Mouse (Mus musculus) macrophage (primary cell): Measurements from ENCODE around the gene Gm48552. TPM values are rescaled to one million over a fixed set of nuclear protein-coding genes. Genes with fewer than 3 reads are reported as not detected.
A peak's percentile ranks its signal among the peaks of the same experiment; 100 is the strongest.

Source experiments
- H3K27ac ChIP-seq: fragments of 350-480 bp; formaldehyde crosslinking; 2 replicates; pipeline ENCODE4 v1.9.0; 2021
- H3K36me3 ChIP-seq: fragments of 350-480 bp; formaldehyde crosslinking; 2 replicates; pipeline ENCODE4 v1.9.0; 2021; ENCODE audit errors: inconsistent target
- H3K4me3 ChIP-seq: fragments of 350-480 bp; formaldehyde crosslinking; 2 replicates; pipeline ENCODE4 v1.9.0; 2021; ENCODE audit errors: inconsistent target
- H3K79me2 ChIP-seq: fragments of 350-480 bp; formaldehyde crosslinking; 2 replicates; pipeline ENCODE4 v1.9.0; 2021; ENCODE audit errors: inconsistent target
- WGBS: methylation state at CpG from one replicate; pipeline ENCODE4 v1.1.7; 2026; ENCODE audit warnings: inconsistent platforms; ENCODE audit not compliant: missing documents; 5-methylcytosine and 5-hydroxymethylcytosine counted together
- polyA plus RNA-seq: library from polyadenylated mRNA; stranded (reverse); fragments of 250-400 nt; gene quantifications from 3 replicates; pipeline ENCODE4 v1.2.4, GENCODE M21; 2018; ENCODE audit warnings: inconsistent platforms
- total RNA-seq, 78 experiments: library from RNA; depleted of rRNA; stranded (reverse); fragments of 250-400 nt; gene quantifications; 1 replicate in 9 of 78; 2 replicates in 24 of 78; 3 replicates in 43 of 78; 4 replicates in 2 of 78; pipeline ENCODE4 v1.2.4; 2018; ENCODE audit warnings: inconsistent platforms in 56 of 78

Gene Gm48552
- total RNA-seq (2018; cell fraction: chromatin; rRNA removed), result 1 to 10 TPM in 17 of 26 experiments, not detected in 9; 1.1 to 5.7 (median 2.3) TPM
- total RNA-seq (2018; cell fraction: cytosol; rRNA removed), result 1 to 10 TPM in 1 of 26 experiments, under 1 TPM in 7, not detected in 18; 0.22 to 1.1 (median 0.36) TPM
- total RNA-seq (2018; cell fraction: nucleus; rRNA removed), result 1 to 10 TPM in 9 of 26 experiments, under 1 TPM in 1, not detected in 16; 0.63 to 8.6 (median 2.8) TPM
- polyA plus RNA-seq, result 0.57 TPM in 1 of 3 replicates, not detected in the others

- Histone ChIP-seq H3K4me3 (no peak within 1 kb of the TSS), H3K79me2 (peaks cover 32% of the 10 kb centered on the region), H3K36me3 (peaks cover 22% of the 10 kb centered on the region; the same call in 1 of the 2 replicates), H3K27ac (peak within 1 kb of the TSS; percentile 41)
- 95% methylated on average over 5 of the region's 5 CpGs for WGBS
Observed at GRCm38 (mm10) chr10:81388505-81389055, at the start of gene Gm48552. Gene Gm48552 (plus strand): TSS chr10:81389005.

- H3K27ac ChIP-seq, result no peak overlapping the region
- no peak overlapping the region for H3K4me3 ChIP-seq
- H3K36me3 ChIP-seq, result no peaks in the 10 kb centered on the region
- 85% methylated on average over 17 of the region's 17 CpGs for WGBS
- no peaks in the 10 kb centered on the region for H3K79me2 ChIP-seq
Observed at GRCm38 (mm10) chr10:81340551-81341332, 48.1 kb upstream of the Gm48552 start.

- WGBS, result 50% methylated on average over 16 of the region's 16 CpGs
- H3K79me2 ChIP-seq, result no peaks in the 10 kb centered on the region
- H3K36me3 ChIP-seq, result no peaks in the 10 kb centered on the region
- H3K27ac ChIP-seq, result no peak overlapping the region
- H3K4me3 ChIP-seq, result no peak overlapping the region
Observed at GRCm38 (mm10) chr10:81341333-81341949, 47.4 kb upstream of the Gm48552 start.

- H3K36me3 ChIP-seq, result no peaks in the 10 kb centered on the region
- no peaks in the 10 kb centered on the region for H3K79me2 ChIP-seq
- no peak within 1 kb of the TSS for H3K4me3 ChIP-seq
- 7% methylated on average over 44 of the region's 67 CpGs for WGBS
- no peak within 1 kb of the TSS for H3K27ac ChIP-seq
Observed at GRCm38 (mm10) chr10:81342686-81343505, 45.9 kb upstream of the Gm48552 start, which contains the start of gene Gipc3. Gene Gipc3 (minus strand): TSS chr10:81343266.

- 48% methylated on average over 8 of the region's 8 CpGs for WGBS
- no peak overlapping the region for H3K27ac ChIP-seq
Observed at GRCm38 (mm10) chr10:81344421-81345161, 44.2 kb upstream of the Gm48552 start.

GRCm38 (mm10) chr10:81345162-81345534 is 43.7 kb upstream of the Gm48552 start:
- no peak overlapping the region for H3K27ac ChIP-seq
- no peaks in the 10 kb centered on the region; the same call in 1 of the 2 replicates for H3K36me3 ChIP-seq
- H3K4me3 ChIP-seq, result no peak overlapping the region
- WGBS, result 57% methylated on average over 3 of the region's 4 CpGs
- no peaks in the 10 kb centered on the region for H3K79me2 ChIP-seq

More at GRCm38 (mm10) chr10:81344421-81345161, 44.2 kb upstream of the Gm48552 start:
- no peaks in the 10 kb centered on the region for H3K79me2 ChIP-seq
- no peak overlapping the region for H3K4me3 ChIP-seq
- no peaks in the 10 kb centered on the region; the same call in 1 of the 2 replicates for H3K36me3 ChIP-seq

GRCm38 (mm10) chr10:81346453-81347067 is 42.2 kb upstream of the Gm48552 start:
- H3K4me3 ChIP-seq, result no peak overlapping the region
- 19% methylated on average over 53 of the region's 55 CpGs for WGBS
- H3K79me2 ChIP-seq, result no peaks in the 10 kb centered on the region
- no peaks in the 10 kb centered on the region; the same call in 1 of the 2 replicates for H3K36me3 ChIP-seq
- H3K27ac ChIP-seq, result no peak overlapping the region

GRCm38 (mm10) chr10:81349146-81349545 is 39.7 kb upstream of the Gm48552 start:
- Histone ChIP-seq H3K36me3 (no peaks in the 10 kb centered on the region; the same call in 1 of the 2 replicates), H3K4me3 (peak overlapping the region; percentile 58), H3K79me2 (peaks cover 9% of the 10 kb centered on the region; the same call in 1 of the 2 replicates), H3K27ac (peak overlapping the region; percentile 51)
- WGBS, result 26% methylated on average over 12 of the region's 12 CpGs

- Histone ChIP-seq H3K36me3 (no peaks in the 10 kb centered on the region; the same call in 1 of the 2 replicates), H3K79me2 (peaks cover 16% of the 10 kb centered on the region; the same call in 1 of the 2 replicates), H3K27ac (peak overlapping the region; percentile 51), H3K4me3 (peak overlapping the region; percentile 58)
- 1% methylated on average over 29 of the region's 29 CpGs for WGBS
Observed at GRCm38 (mm10) chr10:81349961-81350350, 38.8 kb upstream of the Gm48552 start.

GRCm38 (mm10) chr10:81350351-81351063 is 38.3 kb upstream of the Gm48552 start, which contains the start of gene Hmg20b:
Gene Hmg20b (minus strand): TSS chr10:81350480.
- Histone ChIP-seq H3K79me2 (peaks cover 21% of the 10 kb centered on the region; the same call in 1 of the 2 replicates), H3K36me3 (no peaks in the 10 kb centered on the region; the same call in 1 of the 2 replicates), H3K27ac (peak within 1 kb of the TSS; percentile 58), H3K4me3 (peak within 1 kb of the TSS; percentile 58)
- WGBS, result under 1% methylated on average over 54 of the region's 54 CpGs

GRCm38 (mm10) chr10:81351678-81352291 is 37.0 kb upstream of the Gm48552 start:
- 68% methylated on average over 9 of the region's 9 CpGs for WGBS

More at GRCm38 (mm10) chr10:81351678-81352291, 37.0 kb upstream of the Gm48552 start:
- Histone ChIP-seq H3K36me3 (no peaks in the 10 kb centered on the region; the same call in 1 of the 2 replicates), H3K27ac (no peak overlapping the region; the same call in 1 of the 2 replicates), H3K4me3 (no peak overlapping the region), H3K79me2 (peaks cover 27% of the 10 kb centered on the region; the same call in 1 of the 2 replicates)
